13 mouse cellular contexts compared by ENCODE assay signal in genomic region chr4:55451026-55451425, GRCm38 (mm10).
DNase-seq lines count a peak whose midpoint lies in the region; ATAC-seq and TF ChIP-seq lines count a peak whose summit lies in the region.
"Had no signal": no experiment of that assay in that cellular context is flagged by ENCODE, and none has a peak within 500 bp of the region (broad histone marks: within the 10 kb centered on the region; RNA-seq: fewer than 3 reads in every experiment).

No protein-coding gene starts in this region.

- TF ChIP-seq POLR2A in ES-Bruce4 (IDR thresholded peaks at IDR 0.05; ENCODE audit: insufficient read depth, low read length) = no peak

- H3K9me3 ChIP-seq in liver, embryonic 14.5 days (ENCODE audit: control insufficient read depth, low read length) = no peaks in the 10 kb centered on the region
- no peaks in the 10 kb centered on the region for H3K9me3 ChIP-seq in ES-Bruce4 (replicated peaks; ENCODE audit: control insufficient read depth, insufficient read depth, low read length, poor library complexity, severe bottlenecking)
- H3K9me3 ChIP-seq: heart, embryonic 13.5 days had no signal

- no peak overlapping the region for H3K4me2 ChIP-seq in liver, embryonic 14.5 days (ENCODE audit: low read depth)
- H3K4me2 ChIP-seq: heart, embryonic 13.5 days had no signal

- no peaks in the 10 kb centered on the region for H3K4me1 ChIP-seq in liver, embryonic 14.5 days (replicated peaks; ENCODE audit: control insufficient read depth in 2 of 2, insufficient read depth in 2 of 2, low read length in 1 of 2)
- no peaks in the 10 kb centered on the region for H3K4me1 ChIP-seq in ES-Bruce4 (ENCODE audit: control insufficient read depth, insufficient read depth, low read length)

- H3K27me3 ChIP-seq in liver, embryonic 14.5 days (ENCODE audit: control insufficient read depth, insufficient read depth, low read length) = no peaks in the 10 kb centered on the region
- H3K27me3 ChIP-seq in ES-Bruce4 (ENCODE audit: control insufficient read depth, insufficient read depth, low read length, poor library complexity, severe bottlenecking) = no peaks in the 10 kb centered on the region
- H3K27me3 ChIP-seq: heart, embryonic 13.5 days had no signal

- H3K27ac ChIP-seq in liver, embryonic 14.5 days = no peak overlapping the region
- H3K27ac ChIP-seq in ES-Bruce4 (ENCODE audit: insufficient read depth, low read length) = no peak overlapping the region
- H3K27ac ChIP-seq: heart, embryonic 13.5 days had no signal

- ATAC-seq in CD4-positive, CD25-positive, alpha-beta regulatory T cell, adult 4 months = no peak
- no peak for ATAC-seq in liver, embryonic 14.5 days (ENCODE audit: insufficient read depth)
- ATAC-seq in frontal cortex, adult (ENCODE audit: low TSS enrichment) = no peak
- ATAC-seq: forebrain, embryonic 14.5 days had no signal

- WGBS in liver, embryonic 14.5 days (ENCODE audit: insufficient replicate concordance) = 55% methylated on average over 4 of the region's 4 CpGs

- peak; percentile 63 for DNase-seq in CD4-positive, CD25-positive, alpha-beta regulatory T cell, adult 2 months (ENCODE audit: low read depth, low spot score)
- no peak for DNase-seq in liver, embryonic 14.5 days (ENCODE audit: low read depth in 3 of 3, low spot score in 3 of 3)
- no peak for DNase-seq in liver
- DNase-seq in induced T-regulatory cell, adult 2 months (ENCODE audit: low read depth) = peak; percentile 62
- no peak for DNase-seq in right cerebral cortex, postnatal 4 days
- DNase-seq: adrenal gland, postnatal 25 days; cerebellum, postnatal 36 days; kidney, adult 9 months had no signal

- TF ChIP-seq EP300 in liver, embryonic 14.5 days (IDR thresholded peaks at IDR 0.05; ENCODE audit: low read depth) = no peak
- TF ChIP-seq EP300 in ES-Bruce4 (IDR thresholded peaks at IDR 0.05; ENCODE audit: insufficient read depth, low read depth, low read length) = 0 out of 2 replicates have a peak, but pooled peaks have one; percentile 46

- no peak overlapping the region for H3K4me3 ChIP-seq in liver, embryonic 14.5 days (ENCODE audit: insufficient read depth in 1 of 2, low read depth in 2 of 2, low read length in 2 of 2)
- H3K4me3 ChIP-seq in ES-Bruce4 (ENCODE audit: low read depth, low read length) = no peak overlapping the region
- H3K4me3 ChIP-seq: heart, embryonic 13.5 days had no signal

- no peaks in the 10 kb centered on the region for H3K36me3 ChIP-seq in liver, embryonic 14.5 days (replicated peaks; ENCODE audit: control insufficient read depth, insufficient read depth, low read depth)
- H3K36me3 ChIP-seq in ES-Bruce4 (ENCODE audit: control insufficient read depth, insufficient read depth, low read length, poor library complexity, severe bottlenecking) = no peaks in the 10 kb centered on the region
- H3K36me3 ChIP-seq: heart, embryonic 13.5 days had no signal

- peak; percentile 60 for TF ChIP-seq CTCF in liver, embryonic 14.5 days (IDR thresholded peaks at IDR 0.05; ENCODE audit: low read depth)
- TF ChIP-seq CTCF in ES-Bruce4 (IDR thresholded peaks at IDR 0.05; ENCODE audit: low read depth, low read length) = peak; percentile 86

- H3K9ac ChIP-seq in liver, embryonic 14.5 days (replicated peaks) = no peak overlapping the region
- no peak overlapping the region for H3K9ac ChIP-seq in ES-Bruce4 (ENCODE audit: low read depth, poor library complexity, severe bottlenecking)
- H3K9ac ChIP-seq: heart, embryonic 13.5 days had no signal

Comparison
In these comparisons a context has a peak if more than half of its experiments do, and no peak if none do; other contexts are left out.
1. DNase-seq: peak in CD4-positive, CD25-positive, alpha-beta regulatory T cell, adult 2 months (single experiment) and induced T-regulatory cell, adult 2 months (single experiment); none in liver, embryonic 14.5 days (0 of 3), liver (single experiment) and right cerebral cortex, postnatal 4 days (single experiment).